Mouse (Mus musculus) embryo, embryonic 10.5 days (tissue): ENCODE data around the gene Ntpcr.
A peak's percentile ranks its signal among the peaks of the same experiment; 100 is the strongest.

ENCODE experiments used
- DNase-seq: peaks from one replicate; pipeline ENCODE4 v3.0.0-alpha.2; 2015; ENCODE audit warnings: low spot score

The Ntpcr gene

DNA sequence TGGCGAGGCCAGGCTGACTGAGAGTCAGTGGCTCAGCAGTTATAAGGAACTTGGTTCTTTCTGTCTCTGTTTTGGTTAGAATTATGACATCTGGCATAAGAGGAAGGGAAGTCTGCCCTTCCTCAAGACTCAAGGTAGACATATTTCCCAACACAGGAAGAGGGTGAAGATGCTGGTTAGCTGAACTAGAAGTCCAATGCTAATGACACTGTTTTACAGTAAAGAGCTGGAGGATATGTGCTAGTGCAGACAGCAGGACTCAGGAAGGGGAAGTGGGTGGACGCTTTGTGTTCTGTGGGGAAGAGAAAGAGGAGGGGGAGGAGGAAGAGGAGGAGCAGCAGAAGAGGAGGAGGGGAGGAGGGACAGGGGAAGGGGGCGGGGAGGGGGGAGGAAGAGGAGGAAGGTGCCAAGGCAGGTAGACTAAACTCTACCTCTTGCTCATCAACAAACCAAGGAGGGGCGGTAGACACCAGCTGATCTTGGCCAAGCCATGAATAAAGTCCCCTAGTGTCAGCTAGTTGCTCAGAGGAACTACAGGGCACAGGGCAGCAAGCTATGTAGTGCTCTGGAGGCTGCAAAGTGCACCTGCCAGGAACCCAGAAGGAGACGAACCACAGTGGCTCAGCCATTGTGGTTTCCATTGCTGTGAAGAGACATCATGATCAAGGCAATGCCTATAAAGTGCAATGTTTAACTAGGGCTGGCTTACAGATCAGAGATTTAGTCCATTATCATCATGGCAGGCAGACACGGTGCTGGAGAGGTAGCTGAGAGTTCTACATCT, 4.5 kb upstream of the Ntpcr start:
- no peak for DNase-seq

DNA sequence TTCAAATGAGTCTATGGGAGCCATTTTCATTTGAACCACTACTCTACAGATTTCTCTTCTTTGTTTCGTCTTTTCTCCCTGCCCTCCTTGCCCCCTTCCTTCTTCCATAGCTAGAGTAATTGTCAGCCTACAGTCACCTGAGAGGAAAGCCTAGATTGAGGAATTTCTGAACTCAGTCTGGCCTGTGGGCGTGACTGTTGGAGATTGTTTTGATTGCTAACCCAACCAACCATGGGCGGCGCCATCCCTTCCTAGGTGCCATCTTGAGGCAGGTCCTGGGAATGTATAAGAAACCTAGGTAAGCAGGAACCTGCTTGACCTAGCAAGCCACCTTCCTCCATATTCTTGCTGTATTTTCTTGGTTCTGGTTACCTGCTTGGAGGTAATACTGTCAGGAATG, 3.6 kb upstream of the Ntpcr start:
- no peak for DNase-seq

DNA sequence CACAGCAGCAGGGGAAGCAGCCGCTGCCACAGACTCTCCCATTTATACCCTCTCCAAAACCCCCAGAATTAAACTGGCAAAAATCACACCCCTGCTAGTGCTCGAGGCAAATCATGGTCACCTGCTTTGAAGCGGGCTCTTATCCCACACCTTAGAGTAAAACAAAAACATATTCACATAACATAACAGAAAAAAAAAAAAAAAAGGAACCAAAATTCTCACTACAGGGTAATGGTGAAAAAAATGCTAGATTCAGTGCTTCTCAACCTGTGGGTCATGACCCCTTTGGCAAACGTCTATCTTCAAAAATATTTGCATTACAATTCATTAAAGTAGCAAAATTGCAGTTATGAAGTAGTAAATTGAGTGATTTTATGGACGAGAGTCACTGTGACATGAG, 2.8 kb upstream of the Ntpcr start:
- DNase-seq = no peak

DNA sequence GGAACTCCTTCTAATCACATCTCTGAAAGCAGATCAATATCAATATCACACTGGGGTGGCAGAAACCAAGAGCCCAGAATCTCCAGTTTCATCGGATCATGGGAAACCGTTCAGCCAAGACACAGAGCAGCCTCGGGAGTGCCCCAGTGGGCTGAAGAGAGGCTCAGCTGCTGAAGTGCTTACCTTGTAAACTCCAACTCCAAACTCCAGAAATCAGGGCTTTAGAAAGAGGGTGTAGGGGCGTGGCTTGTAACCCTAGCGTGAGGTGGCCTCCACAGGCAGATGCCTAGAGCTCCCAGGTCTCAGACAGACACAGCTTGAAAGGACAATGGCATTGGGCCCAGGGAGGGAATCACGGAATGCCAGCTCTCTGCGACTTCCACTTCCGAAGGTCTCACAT, 2.0 kb upstream of the Ntpcr start:
- DNase-seq = no peak

DNA sequence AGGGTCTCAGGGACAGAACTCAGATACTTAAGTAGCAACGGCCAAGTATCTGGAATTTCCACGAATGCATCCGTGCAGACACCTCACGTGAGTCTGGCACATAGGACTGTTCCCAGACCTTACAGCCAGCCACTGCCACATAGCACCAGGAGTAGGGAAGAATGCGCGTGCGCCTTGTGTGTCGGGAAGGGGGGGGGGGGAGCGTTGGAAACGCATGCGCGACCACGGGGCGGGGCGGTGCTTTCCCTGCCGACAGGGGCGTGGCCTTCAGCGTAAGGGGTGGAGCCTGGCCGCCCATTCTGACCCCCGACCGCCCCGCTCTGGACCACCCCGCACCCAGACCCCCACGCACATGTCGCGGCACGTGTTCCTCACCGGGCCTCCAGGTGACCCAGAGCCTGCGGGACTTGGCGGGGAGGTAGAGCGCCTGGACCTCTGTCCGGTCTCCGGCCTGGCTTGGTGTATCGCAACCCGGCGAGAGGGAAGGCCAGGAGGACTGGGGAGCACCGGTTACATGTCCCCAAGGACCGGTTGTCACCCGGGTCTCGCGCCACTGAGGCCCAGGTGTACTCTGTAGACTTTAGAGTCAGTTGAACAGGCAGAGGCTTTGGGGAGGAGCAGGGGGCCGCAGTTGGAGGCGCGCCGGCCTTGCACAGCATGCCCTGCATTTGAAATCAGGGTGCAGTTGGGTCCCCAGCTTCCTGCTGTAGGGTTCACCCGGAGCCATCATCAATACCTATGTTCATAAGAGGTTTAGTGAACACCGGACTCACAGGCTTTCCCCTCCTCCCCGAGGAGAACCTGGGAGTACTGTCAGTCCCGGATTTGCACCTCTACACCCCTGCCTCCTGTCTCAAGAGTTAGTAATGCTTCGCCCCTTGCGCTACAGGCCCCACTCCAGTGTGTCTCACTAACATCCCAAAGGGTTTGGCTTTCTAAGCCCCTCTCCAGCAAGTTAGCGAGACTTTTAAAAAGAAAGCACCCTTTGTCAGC, 4.5 kb downstream of the Ntpcr start:
- peak; percentile 96 for DNase-seq

DNA sequence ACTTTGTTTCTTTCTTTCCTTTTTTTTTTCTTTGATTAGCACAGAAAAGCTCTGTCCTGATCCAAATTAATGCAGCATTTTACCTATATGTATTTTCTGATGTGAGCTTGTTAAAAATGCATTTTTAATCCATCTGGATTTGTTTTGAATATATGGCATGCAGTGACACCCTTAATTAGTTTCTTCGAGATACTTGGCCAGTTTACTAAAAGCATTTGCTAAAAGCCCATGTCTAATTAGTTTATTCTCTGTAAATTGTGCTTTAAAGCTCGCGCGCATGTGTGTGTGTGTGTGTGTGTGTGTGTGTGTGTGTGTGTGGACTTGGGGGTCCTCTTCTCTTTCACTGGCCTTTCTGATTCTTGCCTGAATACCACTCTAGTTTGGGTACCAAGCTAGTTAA, 9.2 kb downstream of the Ntpcr start:
- DNase-seq = no peak

DNA sequence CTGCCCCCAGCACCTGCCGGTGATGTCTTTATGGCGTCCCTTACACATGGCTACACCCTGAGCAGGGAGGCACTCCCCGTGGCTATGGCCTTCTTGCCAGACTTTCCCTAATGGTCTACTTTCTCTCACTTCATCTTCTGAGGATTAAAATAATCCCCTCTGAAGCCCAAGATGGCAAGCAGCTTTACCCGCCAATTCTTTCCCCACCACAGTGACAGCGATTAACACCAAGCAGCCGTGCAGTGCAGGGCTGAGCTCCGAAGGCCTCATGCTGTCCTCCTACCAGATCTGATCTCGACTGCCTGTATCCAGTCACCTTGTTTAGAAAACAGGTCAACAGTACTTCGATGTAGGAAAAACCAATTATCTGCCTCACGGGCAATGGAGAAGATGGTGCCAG, 10.9 kb downstream of the Ntpcr start:
- DNase-seq = no peak

DNA sequence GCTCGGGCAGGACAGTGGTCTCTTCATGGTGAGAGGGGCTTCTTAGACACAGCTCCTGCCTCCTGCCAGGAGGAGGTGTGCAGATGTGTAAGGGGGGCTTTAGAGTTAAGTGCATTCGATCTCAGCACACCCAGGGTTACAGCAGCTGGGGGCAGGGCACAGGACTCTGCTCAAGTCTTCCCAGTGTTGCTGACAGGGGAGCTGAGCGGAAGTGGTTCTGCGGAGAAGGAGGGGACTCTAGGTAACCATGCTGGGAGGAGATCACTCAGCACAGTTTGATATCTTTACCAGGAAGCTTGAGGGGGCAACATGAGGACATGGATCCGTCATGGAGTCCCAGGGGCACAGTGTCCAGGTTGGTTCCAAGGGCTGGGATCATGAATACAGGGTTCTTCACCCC, 11.6 kb downstream of the Ntpcr start:
- DNase-seq = no peak

DNA sequence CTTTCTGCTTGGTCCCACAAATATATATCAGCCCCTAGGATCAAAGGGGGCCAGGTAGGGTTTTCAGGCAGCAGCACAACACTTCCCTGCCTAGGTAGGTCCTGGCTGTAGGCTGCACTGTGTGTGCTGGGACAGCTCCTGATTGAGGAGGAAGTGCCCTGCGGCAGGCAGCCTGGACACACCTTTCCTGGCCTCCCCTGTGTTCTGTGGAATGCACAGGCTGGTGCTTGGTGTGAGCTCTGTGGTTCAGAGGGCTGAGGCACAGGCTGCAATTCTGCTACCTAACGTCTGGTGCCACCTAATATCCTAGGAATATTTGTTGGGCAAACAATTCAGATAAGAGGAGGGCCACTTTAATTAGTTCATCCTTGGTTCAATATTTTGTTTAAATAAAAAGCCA, 12.1 kb downstream of the Ntpcr start:
- no peak for DNase-seq

DNA sequence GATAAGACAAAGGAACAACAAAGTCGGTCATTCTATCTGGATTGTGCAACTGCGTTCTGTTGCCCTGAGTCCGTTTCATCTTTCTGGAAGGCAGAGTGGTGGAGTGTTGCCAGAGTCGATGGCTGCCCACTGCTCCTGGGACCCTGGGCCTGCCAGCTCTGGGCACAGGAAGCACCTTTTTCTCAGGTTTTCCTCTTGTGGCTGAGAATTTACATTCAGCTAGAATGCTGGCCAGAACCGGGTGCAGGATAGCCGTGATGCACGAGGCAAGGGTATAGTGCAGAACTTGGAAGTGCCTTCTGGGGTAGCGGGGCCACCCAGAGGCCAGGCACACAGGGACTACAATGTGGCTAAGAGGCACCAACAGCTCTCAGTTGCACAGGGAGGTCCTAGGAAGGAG, 12.6 kb downstream of the Ntpcr start:
- DNase-seq = no peak

DNA sequence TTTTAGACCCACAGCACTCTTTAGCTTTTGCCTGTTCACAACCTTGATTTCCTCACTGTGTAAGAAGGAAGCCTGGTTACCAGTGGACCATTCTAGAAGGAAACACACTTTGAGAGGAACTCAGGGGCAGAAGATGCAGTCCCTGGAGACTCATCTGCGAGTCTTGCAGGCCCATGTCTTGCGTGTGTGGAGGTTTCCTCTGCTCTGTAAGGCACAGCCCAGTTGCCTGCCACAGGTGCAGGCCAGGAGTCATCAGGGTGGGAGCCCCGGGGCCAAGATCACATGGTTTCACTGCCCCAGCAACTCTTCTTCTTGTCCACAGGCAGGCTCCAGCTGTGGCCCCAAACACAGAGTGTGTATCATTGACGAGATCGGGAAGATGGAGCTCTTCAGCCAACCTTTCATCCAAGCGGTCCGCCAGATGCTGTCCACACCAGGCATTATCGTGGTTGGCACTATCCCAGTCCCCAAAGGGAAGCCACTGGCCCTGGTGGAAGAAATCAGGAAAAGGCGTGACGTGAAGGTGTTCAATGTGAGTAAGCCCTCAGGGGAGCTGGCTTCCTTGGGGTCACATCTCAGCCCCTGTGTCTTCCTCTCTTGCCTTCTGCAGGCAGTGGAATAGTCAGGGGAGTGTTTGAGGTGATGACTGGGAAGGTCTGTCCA, 15.3 kb downstream of the Ntpcr start:
- no peak for DNase-seq

DNA sequence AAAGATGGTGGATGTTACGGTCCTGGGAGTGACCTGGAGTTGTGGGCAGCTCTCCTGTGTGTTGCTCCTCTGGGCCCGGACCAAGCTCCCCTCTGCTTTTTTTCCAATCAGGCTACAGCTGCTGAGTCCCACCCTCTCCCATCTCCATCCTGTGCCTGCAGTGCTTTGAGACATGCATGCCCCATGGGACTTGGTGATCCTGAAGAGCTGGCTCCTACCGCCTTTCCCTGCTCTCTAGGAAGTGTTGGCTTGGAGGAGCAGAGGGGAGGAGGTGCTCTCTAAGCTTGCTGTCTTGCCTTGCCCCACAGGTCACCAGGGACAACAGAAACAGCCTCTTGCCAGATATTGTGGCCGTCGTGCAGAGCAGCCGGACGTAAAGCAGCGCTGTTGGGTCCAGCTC, 17.6 kb downstream of the Ntpcr start:
- DNase-seq = no peak

DNA sequence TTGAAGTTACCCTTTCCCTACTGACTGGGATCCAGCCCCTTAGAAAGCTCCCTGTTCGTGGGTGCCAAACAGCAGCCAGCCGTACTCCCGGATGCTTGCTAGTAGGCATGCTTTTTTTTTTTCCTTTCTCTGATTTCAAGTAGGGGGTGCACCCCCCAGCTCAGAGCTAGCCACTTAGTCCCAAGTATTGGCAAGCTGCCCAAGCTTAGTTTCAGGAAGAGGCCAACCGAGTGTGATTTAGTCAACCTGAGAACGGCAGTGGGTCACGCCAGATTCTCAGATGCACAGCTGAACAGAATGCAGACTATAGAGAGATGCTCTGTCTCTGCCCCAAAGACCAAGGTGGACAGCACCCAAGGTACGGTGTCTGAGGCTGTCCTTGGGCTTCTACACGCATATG, 21.1 kb downstream of the Ntpcr start:
- DNase-seq = no peak

DNA sequence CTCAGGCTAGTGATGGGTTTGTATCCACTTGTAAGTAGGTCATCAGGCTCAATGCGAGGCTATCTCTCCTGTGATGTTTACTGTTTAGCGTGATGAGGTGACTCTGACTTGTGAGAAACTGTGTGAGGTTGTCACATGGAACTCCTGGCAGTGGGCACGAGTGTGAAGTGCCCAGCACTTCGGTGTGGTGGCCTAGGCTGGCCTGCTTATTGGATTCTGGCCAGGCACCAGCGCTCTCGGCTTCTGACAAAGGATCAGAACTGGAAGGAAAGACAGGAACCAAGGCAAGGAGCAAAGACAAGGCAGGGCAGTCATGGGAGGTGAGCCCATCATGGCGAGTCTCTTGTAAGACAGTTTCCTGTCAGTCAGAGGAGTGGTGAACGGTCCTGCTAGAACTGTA, 26.1 kb downstream of the Ntpcr start:
- DNase-seq = no peak

DNA sequence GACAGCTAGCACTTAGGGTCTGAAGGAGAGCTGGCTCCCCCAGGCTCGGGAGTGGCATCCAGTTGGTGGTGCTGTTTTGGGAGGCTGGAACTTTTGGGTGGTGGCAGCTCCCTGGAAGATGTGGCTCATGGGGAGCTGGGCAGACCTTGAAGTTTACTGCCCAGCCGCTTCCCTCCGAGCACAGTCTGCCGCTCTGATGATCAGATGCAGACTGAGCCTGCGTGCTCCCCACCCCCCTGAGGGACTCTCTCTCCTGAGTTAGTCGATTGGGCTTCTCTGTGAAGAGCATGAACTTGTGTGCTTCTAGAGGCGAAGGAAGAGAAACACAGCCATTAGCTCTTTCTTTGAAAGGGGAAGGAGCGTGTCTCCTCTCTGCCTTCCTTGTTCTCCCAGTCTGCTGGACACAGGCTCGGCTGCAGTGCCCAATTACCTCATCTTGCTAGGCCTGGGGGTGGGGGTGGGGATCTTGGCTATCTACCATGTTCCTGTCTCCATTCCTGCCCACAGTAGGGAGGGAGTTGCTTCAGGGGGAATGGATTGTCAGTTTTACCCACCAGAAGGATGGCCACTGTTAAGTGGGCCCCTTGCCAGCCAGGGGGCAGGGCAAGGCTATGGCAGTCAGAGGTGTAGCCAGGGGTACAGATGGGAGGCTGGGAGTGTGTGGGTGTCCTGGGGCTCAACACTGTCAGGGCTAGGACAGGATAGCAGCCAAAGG, 26.8 kb downstream of the Ntpcr start:
- DNase-seq = no peak

DNA sequence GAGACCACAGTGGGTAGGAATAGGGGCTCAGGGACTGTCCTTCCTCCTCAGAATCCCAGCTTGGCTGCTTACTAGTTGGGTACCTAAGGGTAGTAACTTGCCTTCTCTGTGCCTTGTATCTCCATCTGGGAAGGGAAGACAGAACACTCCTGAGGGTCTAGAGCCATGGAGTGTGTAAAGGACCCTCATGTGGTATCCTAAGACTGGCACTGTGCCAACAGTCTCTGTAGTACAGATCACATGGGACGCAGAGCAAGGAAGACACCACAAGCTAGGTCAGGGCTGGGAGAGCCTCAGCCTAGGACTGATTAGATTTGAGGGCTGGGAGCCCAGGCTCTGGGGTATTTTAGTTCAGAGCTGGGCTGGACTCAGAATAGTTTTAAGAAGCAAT, 27.3 kb downstream of the Ntpcr start:
- no peak for DNase-seq

DNA sequence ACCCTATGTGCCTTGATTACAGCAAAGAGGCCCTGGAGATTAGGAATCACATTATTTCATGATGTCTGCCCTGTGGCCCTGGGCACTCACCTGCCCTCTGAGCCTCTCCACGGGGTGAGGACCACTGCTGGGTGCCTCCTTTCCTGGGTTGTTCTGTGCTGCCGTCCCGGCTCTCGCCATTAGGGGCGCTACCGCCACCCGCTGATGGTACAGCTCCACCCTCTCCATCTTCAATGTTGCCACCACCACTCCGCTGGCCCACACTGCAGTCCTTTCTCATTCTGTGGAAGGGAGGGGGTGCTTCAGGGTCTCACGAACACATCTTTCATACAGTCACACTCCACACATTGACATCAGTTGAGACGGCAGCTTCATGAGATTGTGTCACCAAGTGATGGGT, 29.3 kb downstream of the Ntpcr start:
- peak; percentile 16 for DNase-seq

DNA sequence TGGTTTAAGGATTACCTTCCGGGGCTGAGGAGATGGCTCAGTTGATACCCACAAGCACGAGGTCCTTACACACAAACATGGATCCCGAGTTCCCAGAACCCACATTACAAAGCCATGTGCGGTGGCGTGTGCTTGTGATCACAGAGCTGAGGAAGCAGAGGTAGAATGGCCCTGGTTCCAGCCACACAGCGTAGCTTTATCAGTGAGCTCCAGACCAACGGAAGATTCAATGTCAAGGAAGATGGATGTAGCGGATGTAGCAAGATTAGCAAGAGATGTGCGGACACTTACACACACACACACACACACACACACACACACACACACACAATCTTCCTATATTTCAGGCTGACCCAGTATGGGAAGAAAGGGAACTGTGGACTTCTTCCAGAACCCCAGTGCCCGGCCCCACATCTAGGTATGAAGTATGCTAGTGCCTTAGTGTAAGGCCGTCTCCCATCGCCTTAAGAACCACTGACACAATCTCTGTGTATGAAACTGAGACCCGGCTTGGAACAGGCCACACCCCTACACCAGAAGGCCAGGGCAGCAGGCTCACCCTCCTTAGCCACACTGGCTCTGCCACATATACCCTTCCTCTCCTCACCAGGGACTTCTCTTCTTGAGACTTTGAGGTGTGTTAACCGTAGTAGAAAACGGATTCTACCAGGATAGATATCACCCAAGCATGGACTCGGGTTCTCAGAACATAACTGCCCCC, 33.5 kb downstream of the Ntpcr start:
- DNase-seq = no peak

DNA sequence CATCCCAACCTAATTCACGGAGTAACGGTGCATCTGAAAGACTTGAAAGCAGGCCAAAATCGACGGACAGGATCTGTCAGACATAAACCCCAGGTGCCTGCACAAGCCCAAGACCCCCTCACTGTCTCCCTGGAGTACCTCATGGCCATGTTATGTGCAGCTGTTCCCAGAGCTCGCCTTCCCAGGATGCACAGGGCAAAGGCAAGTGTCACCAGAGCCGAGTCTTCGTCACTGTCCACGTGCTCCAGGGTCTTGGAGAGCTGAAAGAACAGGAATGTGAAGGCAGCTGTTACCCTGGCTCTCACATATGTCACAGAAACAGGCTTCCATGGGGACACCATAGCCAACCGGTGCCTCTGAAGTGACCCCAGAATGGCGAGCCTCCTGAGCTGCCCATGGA, 38.3 kb downstream of the Ntpcr start:
- no peak for DNase-seq

DNA sequence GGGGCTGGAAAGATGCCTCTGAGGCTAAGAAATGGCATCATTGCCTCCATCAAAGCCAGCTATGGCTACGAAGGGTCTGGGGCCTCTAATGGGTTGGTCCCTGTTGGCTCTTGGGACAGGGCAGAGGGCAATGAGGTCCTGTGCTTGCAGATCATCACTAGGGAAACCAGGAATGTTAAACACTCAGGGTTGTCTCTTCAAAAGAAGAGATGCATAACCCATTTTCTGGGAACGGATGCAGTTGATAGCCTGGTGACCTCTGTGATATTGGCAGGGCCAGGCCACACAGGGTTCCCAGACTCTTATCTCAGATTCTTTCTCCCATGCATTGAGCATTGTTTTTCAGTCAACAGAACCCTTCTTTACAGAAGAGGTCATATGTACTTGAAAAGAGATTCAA, 42.5 kb downstream of the Ntpcr start:
- no peak for DNase-seq

DNA sequence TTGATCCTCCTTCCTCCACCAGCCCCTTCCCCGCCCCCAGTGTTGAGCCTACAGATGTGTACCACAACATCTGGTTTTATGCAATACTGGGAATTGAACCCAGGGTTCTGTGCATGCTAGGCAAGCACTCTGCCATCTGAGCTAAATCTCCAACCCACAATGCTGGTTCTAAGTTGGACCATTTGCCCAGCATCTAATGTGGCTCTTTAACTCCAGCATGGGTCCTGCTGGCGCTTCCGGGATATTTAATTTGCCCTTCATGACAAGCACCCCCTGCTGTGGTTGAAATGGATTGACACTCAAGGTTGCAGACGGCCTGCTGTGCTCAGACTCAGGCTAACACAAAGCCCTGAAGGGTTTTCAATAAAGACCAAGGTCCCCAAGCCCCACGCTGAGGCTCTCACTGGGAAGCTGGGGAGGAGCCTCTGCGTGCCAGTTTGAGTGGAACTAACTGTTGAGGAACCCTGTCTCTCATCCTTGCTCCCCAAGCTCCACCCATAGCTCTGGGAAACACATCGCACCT, 43.6 kb downstream of the Ntpcr start:
- no peak for DNase-seq
